Mouse (Mus musculus) cerebellum, adult 2 months (tissue): Measurements from ENCODE around the gene Tmcc3.

Experiments used
- CTCF ChIP-seq: fragments of 200-500 bp; IDR thresholded peaks from 2 replicates; pipeline ENCODE4 v1.5.1; 2011; ENCODE audit warnings: low read depth, mild to moderate bottlenecking, control low read depth, low read length, moderate library complexity, borderline replicate concordance; ENCODE audit not compliant: insufficient read depth
- POLR2A ChIP-seq: fragments of 200-500 bp; IDR thresholded peaks from 2 replicates; pipeline ENCODE4 v1.6.1; 2011; ENCODE audit warnings: low read length, control low read depth, borderline replicate concordance; ENCODE audit not compliant: insufficient read depth

- TF ChIP-seq CTCF (no peak), POLR2A (no peak)
Observed at GRCm38 (mm10) chr10:94345509-94346252, 33.9 kb downstream of the Tmcc3 start.
